Mouse (Mus musculus) erythroblast, embryonic 14.5 days (primary cell): Measurements from ENCODE around the gene Abcg8. TPM values are rescaled to one million over a fixed set of nuclear protein-coding genes. Genes with fewer than 3 reads are reported as not detected.

Experiments
- H3K27me3 ChIP-seq: 2 replicates; pipeline ENCODE4 v1.6.1; 2012; ENCODE audit warnings: inconsistent platforms; ENCODE audit not compliant: control insufficient read depth
- H3K36me3 ChIP-seq: 2 replicates; pipeline ENCODE4 v1.6.1; 2012; ENCODE audit warnings: mild to moderate bottlenecking, inconsistent platforms; ENCODE audit not compliant: control insufficient read depth
- H3K4me1 ChIP-seq: 2 replicates; pipeline ENCODE4 v1.6.1; 2012; ENCODE audit warnings: inconsistent platforms; ENCODE audit not compliant: control insufficient read depth
- H3K4me3 ChIP-seq: replicated peaks from 2 replicates; pipeline ENCODE3; 2012; ENCODE audit warnings: moderate library complexity, mild to moderate bottlenecking, inconsistent platforms
- H3K9me3 ChIP-seq: 2 replicates; pipeline ENCODE4 v1.6.1; 2012; ENCODE audit warnings: low read length, inconsistent platforms, mixed read lengths; ENCODE audit not compliant: control insufficient read depth
- GATA1 ChIP-seq: IDR thresholded peaks from 2 replicates; pipeline ENCODE4 v1.6.1; 2012; ENCODE audit warnings: low read length, inconsistent platforms, mixed read lengths
- TAL1 ChIP-seq: IDR thresholded peaks from 3 replicates; pipeline ENCODE4 v1.6.1; 2012; ENCODE audit warnings: low read length, inconsistent platforms, mixed read lengths
- polyA plus RNA-seq: library from polyadenylated mRNA; stranded (reverse); fragments of >175 nt; gene quantifications from 2 replicates; pipeline ENCODE4 v1.2.3, GENCODE M21; 2012

Gene Abcg8
- polyA plus RNA-seq, 1 experiment = not detected

DNA sequence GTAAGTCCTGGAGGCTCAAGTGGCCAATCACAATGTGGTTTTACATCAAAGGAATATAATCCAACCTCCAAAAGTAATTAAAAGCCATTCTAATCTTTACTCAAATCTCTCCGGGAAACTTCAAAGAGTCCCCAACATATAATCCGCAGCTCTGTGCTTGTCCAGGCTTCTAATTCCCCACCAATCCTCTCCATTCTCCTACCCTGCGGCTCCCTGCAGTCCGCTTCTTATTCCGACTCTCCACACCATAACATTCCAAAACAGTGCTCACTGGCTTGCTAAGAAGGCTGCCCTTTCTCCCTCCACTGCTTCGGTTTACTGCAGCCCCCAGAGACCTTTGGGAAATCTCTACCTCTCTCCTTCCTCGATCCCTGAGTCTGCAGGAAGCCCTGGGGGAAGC is 2.1 kb upstream of the Abcg8 start:
- Histone ChIP-seq H3K27me3 (peaks cover 20% of the 10 kb centered on the region), H3K36me3 (no peaks in the 10 kb centered on the region), H3K4me1 (no peaks in the 10 kb centered on the region), H3K4me3 (no peak overlapping the region), H3K9me3 (no peaks in the 10 kb centered on the region)
- no peak for TF ChIP-seq GATA1
- no peak for TF ChIP-seq TAL1

DNA sequence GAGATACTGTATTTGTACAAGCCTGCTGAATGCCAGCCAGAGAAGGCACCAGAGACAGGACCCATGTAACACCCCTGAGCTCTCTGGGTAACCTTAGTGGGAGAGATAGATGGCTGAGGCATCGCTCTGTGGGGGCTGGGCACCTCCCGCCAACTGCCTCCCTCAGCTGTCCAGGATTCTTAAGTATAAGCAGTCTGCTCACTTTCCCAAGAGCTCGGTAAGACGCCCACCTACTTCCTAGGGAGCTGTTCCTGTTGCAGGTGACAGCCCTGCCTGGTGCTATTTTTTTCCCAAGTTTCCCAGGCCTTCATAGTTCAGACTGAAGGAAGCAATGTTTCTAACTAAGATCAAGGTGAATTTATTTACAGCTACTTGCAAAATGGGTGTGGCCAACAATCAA is 898 bp upstream of the Abcg8 start:
- no peak for TF ChIP-seq GATA1
- TF ChIP-seq TAL1 = no peak
- H3K27me3 ChIP-seq = peaks cover 20% of the 10 kb centered on the region
- H3K4me3 ChIP-seq = no peak overlapping the region
- H3K4me1 ChIP-seq = no peaks in the 10 kb centered on the region
- no peaks in the 10 kb centered on the region for H3K36me3 ChIP-seq
- no peaks in the 10 kb centered on the region for H3K9me3 ChIP-seq

DNA sequence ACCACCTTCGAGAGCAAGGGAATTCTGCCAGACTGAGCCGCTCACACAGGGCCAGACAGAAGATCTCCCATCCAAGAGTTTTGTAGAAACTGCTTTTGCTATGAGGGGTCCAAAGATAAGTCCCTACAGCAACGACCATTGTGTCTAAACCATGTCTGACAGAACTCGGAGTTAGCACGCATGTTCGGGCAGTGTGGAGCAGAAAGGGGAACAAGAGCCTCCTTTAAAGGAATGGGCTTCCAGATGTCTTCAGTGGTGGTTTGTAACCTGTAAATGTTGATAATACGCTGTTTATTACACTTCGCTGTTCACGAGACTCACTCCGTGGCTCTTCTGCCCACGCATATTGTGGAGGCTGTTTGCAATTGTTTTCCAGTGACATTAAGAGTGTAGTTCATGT is 1.5 kb downstream of the Abcg8 start:
- no peaks in the 10 kb centered on the region for H3K4me1 ChIP-seq
- no peak for TF ChIP-seq TAL1
- no peak for TF ChIP-seq GATA1
- no peaks in the 10 kb centered on the region for H3K9me3 ChIP-seq
- peaks cover 20% of the 10 kb centered on the region for H3K27me3 ChIP-seq
- H3K36me3 ChIP-seq = no peaks in the 10 kb centered on the region
- no peak overlapping the region for H3K4me3 ChIP-seq

DNA sequence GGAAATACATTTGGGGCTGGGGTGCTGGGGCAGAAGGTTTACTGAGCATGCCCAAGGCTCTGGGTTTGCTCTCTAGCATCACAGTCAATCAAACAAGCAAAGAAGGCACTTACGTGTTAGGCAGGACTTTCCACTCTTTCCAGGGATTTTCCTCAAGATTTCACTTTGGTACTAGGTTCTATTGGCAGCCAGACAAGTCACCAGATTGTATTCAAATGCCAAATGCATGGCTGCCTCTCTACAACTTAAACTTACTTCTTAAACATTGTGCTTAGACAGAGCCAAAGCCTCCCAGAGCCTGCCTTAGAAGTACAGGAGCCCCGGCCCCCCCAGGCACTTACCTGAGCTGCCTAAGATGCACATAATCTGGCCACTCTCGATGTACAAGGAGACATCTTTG is 5.6 kb downstream of the Abcg8 start:
- H3K4me3 ChIP-seq = no peak overlapping the region
- no peaks in the 10 kb centered on the region for H3K36me3 ChIP-seq
- H3K9me3 ChIP-seq = no peaks in the 10 kb centered on the region
- H3K27me3 ChIP-seq = peaks cover 5% of the 10 kb centered on the region; the same call in 1 of the 2 replicates
- H3K4me1 ChIP-seq = no peaks in the 10 kb centered on the region; the same call in 1 of the 2 replicates
- no peak for TF ChIP-seq GATA1
- TF ChIP-seq TAL1 = no peak

DNA sequence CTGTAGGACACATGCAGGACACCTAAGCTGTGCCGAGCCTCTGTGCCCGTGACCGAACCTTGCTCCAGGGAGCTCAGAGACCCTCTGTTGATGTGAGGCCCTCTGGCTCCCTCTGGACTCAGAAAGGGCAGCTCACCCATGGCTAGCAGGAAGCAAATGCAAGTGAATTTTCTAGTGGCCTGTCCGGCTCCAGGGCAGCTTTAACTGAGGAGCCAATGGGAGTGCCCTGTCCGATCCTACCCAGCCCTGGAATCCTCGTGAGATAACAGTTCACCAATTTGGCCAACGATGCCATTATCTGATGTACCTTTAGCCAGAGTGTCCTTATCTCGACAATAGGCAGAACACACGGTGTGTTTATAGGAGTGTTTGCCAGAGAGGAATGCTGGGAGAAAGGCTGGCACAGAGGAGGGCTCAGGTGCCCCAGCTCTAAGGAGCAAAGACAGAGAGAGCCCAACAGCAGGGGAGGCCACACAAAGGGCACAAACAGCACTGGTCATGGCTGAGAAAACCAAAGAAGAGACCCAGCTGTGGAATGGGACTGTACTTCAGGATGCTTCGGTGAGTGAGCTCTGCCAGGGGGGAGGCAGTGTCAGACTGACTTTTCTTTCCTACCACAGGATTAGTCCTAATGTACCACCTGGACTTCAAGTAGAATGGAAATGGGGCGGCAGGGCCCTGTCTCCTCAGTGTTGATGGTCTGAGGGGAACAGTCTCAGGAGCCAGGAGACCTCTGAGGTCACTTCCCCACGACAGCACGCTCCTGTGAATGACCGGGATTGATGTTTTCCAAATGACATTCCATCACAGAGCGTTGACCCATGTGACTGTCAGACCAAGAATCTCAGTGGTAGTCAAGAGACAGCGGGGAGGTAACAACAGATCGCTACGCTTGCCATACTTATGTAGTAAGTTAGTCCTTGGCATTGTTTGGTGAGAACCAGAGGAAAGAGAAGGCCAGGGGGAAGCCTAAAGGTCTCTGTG is 6.9 kb downstream of the Abcg8 start, which contains the start of gene Abcg5:
Gene Abcg5, minus strand, starts transcription at position 278 of the 984 bp plus-strand sequence.
- Histone ChIP-seq H3K4me3 (no peak within 1 kb of the TSS), H3K36me3 (no peaks in the 10 kb centered on the region), H3K4me1 (no peaks in the 10 kb centered on the region; the same call in 1 of the 2 replicates), H3K27me3 (no peaks in the 10 kb centered on the region), H3K9me3 (no peaks in the 10 kb centered on the region)
- TF ChIP-seq TAL1 (no peak), GATA1 (no peak)

DNA sequence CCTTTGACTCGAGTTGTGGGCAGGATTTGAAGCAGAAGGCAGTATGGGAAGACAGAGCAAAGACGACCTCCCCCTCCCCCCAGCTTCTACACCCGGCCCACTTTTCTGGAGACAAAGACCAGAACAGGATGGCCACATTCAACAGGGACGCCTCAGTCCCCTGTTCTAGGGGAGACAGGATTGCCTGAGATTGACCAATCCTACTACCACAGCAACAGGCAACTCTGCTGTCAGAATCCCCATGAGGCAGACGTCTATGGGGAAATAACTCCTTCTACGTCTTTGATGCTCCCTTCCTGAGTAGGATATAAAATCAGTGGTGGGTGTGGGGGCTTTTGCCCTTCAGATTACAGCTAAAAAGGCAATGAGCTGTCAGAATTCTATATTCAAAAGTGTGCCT is 8.2 kb downstream of the Abcg8 start:
- no peaks in the 10 kb centered on the region for H3K27me3 ChIP-seq
- TF ChIP-seq TAL1 = no peak
- TF ChIP-seq GATA1 = no peak
- H3K4me3 ChIP-seq = no peak overlapping the region
- H3K9me3 ChIP-seq = no peaks in the 10 kb centered on the region
- no peaks in the 10 kb centered on the region for H3K36me3 ChIP-seq
- H3K4me1 ChIP-seq = no peaks in the 10 kb centered on the region; the same call in 1 of the 2 replicates

DNA sequence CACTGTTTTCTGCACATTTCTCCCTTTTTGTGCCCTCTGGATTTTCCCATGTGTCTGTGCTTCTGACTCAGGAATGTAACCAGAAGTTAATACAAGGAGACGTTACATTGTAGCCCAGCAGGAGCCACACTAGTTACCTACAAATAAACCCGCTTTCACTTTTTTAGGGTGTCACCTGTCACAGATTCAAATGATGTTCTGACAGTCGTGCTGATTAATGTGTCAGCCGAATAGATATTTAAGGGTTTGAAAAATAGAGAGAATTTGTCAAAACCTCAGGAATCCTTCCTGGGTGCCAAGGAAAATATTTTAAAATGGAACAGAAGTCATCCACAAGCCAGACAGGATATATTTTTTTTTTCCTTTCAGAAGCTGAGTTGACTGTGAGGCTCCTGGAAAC is 9.2 kb downstream of the Abcg8 start:
- no peaks in the 10 kb centered on the region for H3K27me3 ChIP-seq
- no peaks in the 10 kb centered on the region for H3K36me3 ChIP-seq
- no peaks in the 10 kb centered on the region for H3K9me3 ChIP-seq
- H3K4me3 ChIP-seq = no peak overlapping the region
- no peaks in the 10 kb centered on the region; the same call in 1 of the 2 replicates for H3K4me1 ChIP-seq
- TF ChIP-seq GATA1 = no peak
- no peak for TF ChIP-seq TAL1

DNA sequence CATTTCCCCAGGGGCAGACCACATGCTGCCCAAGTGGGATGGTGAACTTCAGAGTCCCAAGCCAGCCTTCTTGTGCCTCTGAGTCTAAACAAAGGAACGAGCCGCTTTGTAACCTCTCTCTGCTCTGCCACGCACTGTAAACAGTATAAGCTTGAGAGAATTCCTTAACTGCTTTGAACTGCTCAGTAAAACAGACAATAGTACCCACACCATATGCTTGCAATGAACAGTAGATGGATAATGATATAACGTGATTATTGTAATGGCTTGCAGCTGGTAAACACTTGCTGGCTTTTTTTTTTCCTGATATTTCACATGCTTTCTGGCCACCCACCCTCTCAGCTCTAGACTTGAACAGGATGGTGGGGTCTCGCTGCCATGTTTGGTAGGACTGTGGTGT is 11.9 kb downstream of the Abcg8 start:
- no peaks in the 10 kb centered on the region for H3K36me3 ChIP-seq
- H3K4me1 ChIP-seq = no peaks in the 10 kb centered on the region
- no peaks in the 10 kb centered on the region for H3K9me3 ChIP-seq
- no peaks in the 10 kb centered on the region for H3K27me3 ChIP-seq
- H3K4me3 ChIP-seq = no peak overlapping the region
- no peak for TF ChIP-seq GATA1
- no peak for TF ChIP-seq TAL1

DNA sequence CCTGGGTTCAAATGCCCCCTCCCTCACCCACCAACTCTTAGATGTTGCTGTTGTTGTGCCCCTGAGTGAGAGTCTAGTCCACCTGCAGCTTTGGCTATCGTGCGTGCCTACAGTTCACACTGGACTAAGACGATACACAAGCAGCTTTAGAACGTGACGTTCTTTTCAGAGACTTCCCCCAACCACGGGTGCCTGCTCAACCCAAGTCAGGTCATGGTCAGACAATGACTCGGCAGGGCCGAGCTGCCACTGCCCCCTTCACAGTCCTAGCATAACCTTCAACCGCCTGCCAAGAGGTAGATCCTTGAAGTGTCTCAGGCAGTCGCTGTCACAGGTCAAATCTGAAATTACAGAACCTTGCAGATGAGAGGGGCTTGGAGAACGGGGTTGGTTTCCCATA is 12.7 kb downstream of the Abcg8 start:
- Histone ChIP-seq H3K36me3 (no peaks in the 10 kb centered on the region), H3K9me3 (no peaks in the 10 kb centered on the region), H3K4me3 (no peak overlapping the region), H3K27me3 (no peaks in the 10 kb centered on the region), H3K4me1 (no peaks in the 10 kb centered on the region)
- no peak for TF ChIP-seq TAL1
- no peak for TF ChIP-seq GATA1
